Mouse (Mus musculus) myocyte (in vitro differentiated cells): ENCODE data around the gene Rtp3. TPM values are rescaled to one million over a fixed set of nuclear protein-coding genes. Genes with fewer than 3 reads are reported as not detected.

Source experiments
- H3K27me3 ChIP-seq: one replicate; pipeline ENCODE4 v1.6.1; 2011; ENCODE audit not compliant: control insufficient read depth, insufficient read depth, insufficient read length
- H3K36me3 ChIP-seq: one replicate; pipeline ENCODE4 v1.6.1; 2011; ENCODE audit not compliant: control insufficient read depth, insufficient read depth
- H3K4me2 ChIP-seq: one replicate; pipeline ENCODE4 v1.6.1; 2011; ENCODE audit warnings: low read depth, control low read depth
- H3K4me3 ChIP-seq: one replicate; pipeline ENCODE4 v1.5.1; 2011; ENCODE audit warnings: mild to moderate bottlenecking, control low read depth, moderate library complexity
- H3K79me2 ChIP-seq: one replicate; pipeline ENCODE4 v1.6.1; 2011; ENCODE audit not compliant: control insufficient read depth, insufficient read depth
- H3ac ChIP-seq: one replicate; pipeline ENCODE4 v1.6.1; 2011; ENCODE audit not compliant: control insufficient read depth, insufficient read length
- CEBPB ChIP-seq: IDR thresholded peaks from 2 replicates; pipeline ENCODE4 v1.6.1; 2011; ENCODE audit warnings: mild to moderate bottlenecking, moderate library complexity; ENCODE audit not compliant: poor library complexity, insufficient read depth, severe bottlenecking
- E2F4 ChIP-seq: IDR thresholded peaks from one replicate; pipeline ENCODE4 v1.6.1; 2011; ENCODE audit warnings: mild to moderate bottlenecking, control low read depth, moderate library complexity; ENCODE audit not compliant: insufficient read depth
- MAX ChIP-seq: IDR thresholded peaks from one replicate; pipeline ENCODE4 v1.6.1; 2011; ENCODE audit warnings: low read depth, mild to moderate bottlenecking, control low read depth
- MYOD1 ChIP-seq, 3 experiments: IDR thresholded peaks; one replicate each; pipeline ENCODE4 v1.6.1; 2011; ENCODE audit warnings: control low read depth in 2 of 3, low read depth in 2 of 3, mild to moderate bottlenecking in 2 of 3, moderate library complexity in 1 of 3; ENCODE audit not compliant: insufficient read length in 2 of 3, control insufficient read depth in 1 of 3
- MYOG ChIP-seq, 3 experiments: IDR thresholded peaks; one replicate each; pipeline ENCODE4 v1.6.1; 2011; ENCODE audit warnings: control low read depth in 2 of 3, low read depth in 2 of 3, mild to moderate bottlenecking in 2 of 3; ENCODE audit not compliant: insufficient read length in 2 of 3, control insufficient read depth in 1 of 3, insufficient read depth in 1 of 3
- POLR2A ChIP-seq: IDR thresholded peaks from one replicate; pipeline ENCODE4 v1.6.1; 2011; ENCODE audit warnings: low read depth, mild to moderate bottlenecking, control low read depth, moderate library complexity; ENCODE audit not compliant: insufficient read length
- POLR2AphosphoS2 ChIP-seq: IDR thresholded peaks from one replicate; pipeline ENCODE4 v1.6.1; 2011; ENCODE audit warnings: low read depth, control low read depth; ENCODE audit not compliant: insufficient read length
- REST ChIP-seq: IDR thresholded peaks from one replicate; pipeline ENCODE4 v1.6.1; 2011; ENCODE audit warnings: mild to moderate bottlenecking, control low read depth, moderate library complexity; ENCODE audit not compliant: insufficient read depth, insufficient read length
- SRF ChIP-seq: IDR thresholded peaks from one replicate; pipeline ENCODE4 v1.6.1; 2011; ENCODE audit warnings: low read depth; ENCODE audit not compliant: control insufficient read depth, insufficient read length
- TCF12 ChIP-seq: IDR thresholded peaks from one replicate; pipeline ENCODE4 v1.6.1; 2011; ENCODE audit warnings: mild to moderate bottlenecking, control low read depth; ENCODE audit not compliant: poor library complexity, insufficient read depth, severe bottlenecking
- TCF3 ChIP-seq: IDR thresholded peaks from one replicate; pipeline ENCODE4 v1.6.1; 2011; ENCODE audit warnings: low read depth, control low read depth; ENCODE audit not compliant: insufficient read length
- USF1 ChIP-seq: IDR thresholded peaks from one replicate; pipeline ENCODE4 v1.6.1; 2011; ENCODE audit warnings: low read depth, mild to moderate bottlenecking, control low read depth, moderate library complexity
- polyA plus RNA-seq: library from polyadenylated mRNA; unstranded; fragments of >200 nt; fragmentation: generic; extraction: Trizol; gene quantifications from one replicate; pipeline ENCODE4 v1.2.1, GENCODE M21; 2012; ENCODE audit warnings: missing spikeins

Rtp3 gene
- polyA plus RNA-seq, 1 experiment = not detected

- peaks cover 4% of the 10 kb centered on the region for H3K27me3 ChIP-seq
- H3K4me2 ChIP-seq = no peak overlapping the region
- no peaks in the 10 kb centered on the region for H3K79me2 ChIP-seq
- TF ChIP-seq POLR2A (no peak), SRF (no peak), E2F4 (no peak), TCF12 (no peak), TCF3 (no peak), MYOG (IDR thresholded peaks at IDR 0.05; ENCODE audit: control insufficient read depth in 1 of 3, insufficient read depth in 1 of 3, insufficient read length in 2 of 3, low read depth in 2 of 3) (no peak), MYOD1 (IDR thresholded peaks at IDR 0.05; ENCODE audit: control insufficient read depth in 1 of 3, insufficient read length in 2 of 3, low read depth in 2 of 3) (no peak), REST (no peak), CEBPB (no peak), MAX (no peak), USF1 (no peak), POLR2AphosphoS2 (no peak)
- no peaks in the 10 kb centered on the region for H3K36me3 ChIP-seq
- H3ac ChIP-seq = no peak overlapping the region
- H3K4me3 ChIP-seq = no peak overlapping the region
These were observed 25.3 kb upstream of the Rtp3 start for GRCm38 (mm10) chr9:111015658-111016057.

GRCm38 (mm10) chr9:111012041-111012440, 21.7 kb upstream of the Rtp3 start:
- no peak overlapping the region for H3ac ChIP-seq
- no peaks in the 10 kb centered on the region for H3K36me3 ChIP-seq
- no peak for TF ChIP-seq MYOD1 (IDR thresholded peaks at IDR 0.05; ENCODE audit: control insufficient read depth in 1 of 3, insufficient read length in 2 of 3, low read depth in 2 of 3)
- TF ChIP-seq SRF = no peak
- TF ChIP-seq TCF3 = no peak
- TF ChIP-seq REST = no peak
- no peak overlapping the region for H3K4me2 ChIP-seq
- no peaks in the 10 kb centered on the region for H3K79me2 ChIP-seq
- H3K27me3 ChIP-seq = peaks cover 4% of the 10 kb centered on the region
- H3K4me3 ChIP-seq = no peak overlapping the region

GRCm38 (mm10) chr9:111011550-111011949, 21.2 kb upstream of the Rtp3 start:
- Histone ChIP-seq H3K27me3 (peaks cover 7% of the 10 kb centered on the region), H3ac (no peak overlapping the region), H3K4me2 (no peak overlapping the region), H3K4me3 (no peak overlapping the region), H3K79me2 (no peaks in the 10 kb centered on the region), H3K36me3 (no peaks in the 10 kb centered on the region)
- TF ChIP-seq REST (no peak), MYOG (IDR thresholded peaks at IDR 0.05; ENCODE audit: control insufficient read depth in 1 of 3, insufficient read depth in 1 of 3, insufficient read length in 2 of 3, low read depth in 2 of 3) (no peak), MAX (no peak), POLR2A (no peak), TCF12 (no peak), POLR2AphosphoS2 (no peak), MYOD1 (IDR thresholded peaks at IDR 0.05; ENCODE audit: control insufficient read depth in 1 of 3, insufficient read length in 2 of 3, low read depth in 2 of 3) (no peak), SRF (no peak), E2F4 (no peak), CEBPB (no peak), TCF3 (no peak), USF1 (no peak)

GRCm38 (mm10) chr9:111009763-111010162, 19.4 kb upstream of the Rtp3 start:
- TF ChIP-seq POLR2AphosphoS2 (no peak), TCF12 (no peak), CEBPB (no peak), REST (no peak), MAX (no peak), USF1 (no peak), MYOG (IDR thresholded peaks at IDR 0.05; ENCODE audit: control insufficient read depth in 1 of 3, insufficient read depth in 1 of 3, insufficient read length in 2 of 3, low read depth in 2 of 3) (no peak), SRF (no peak), MYOD1 (IDR thresholded peaks at IDR 0.05; ENCODE audit: control insufficient read depth in 1 of 3, insufficient read length in 2 of 3, low read depth in 2 of 3) (no peak), TCF3 (no peak), E2F4 (no peak), POLR2A (no peak)

GRCm38 (mm10) chr9:111006544-111006943, 16.2 kb upstream of the Rtp3 start:
- TF ChIP-seq CEBPB (no peak), POLR2AphosphoS2 (no peak), MYOG (IDR thresholded peaks at IDR 0.05; ENCODE audit: control insufficient read depth in 1 of 3, insufficient read depth in 1 of 3, insufficient read length in 2 of 3, low read depth in 2 of 3) (no peak), REST (no peak), E2F4 (no peak), TCF12 (no peak), MAX (no peak), SRF (no peak), USF1 (no peak), POLR2A (no peak), MYOD1 (IDR thresholded peaks at IDR 0.05; ENCODE audit: control insufficient read depth in 1 of 3, insufficient read length in 2 of 3, low read depth in 2 of 3) (no peak), TCF3 (no peak)
- Histone ChIP-seq H3ac (no peak overlapping the region), H3K36me3 (no peaks in the 10 kb centered on the region), H3K79me2 (no peaks in the 10 kb centered on the region), H3K4me3 (no peak overlapping the region), H3K27me3 (peaks cover 21% of the 10 kb centered on the region), H3K4me2 (no peak overlapping the region)

More at GRCm38 (mm10) chr9:111009763-111010162, 19.4 kb upstream of the Rtp3 start:
- no peaks in the 10 kb centered on the region for H3K36me3 ChIP-seq
- no peak overlapping the region for H3K4me3 ChIP-seq
- H3ac ChIP-seq = no peak overlapping the region
- no peaks in the 10 kb centered on the region for H3K79me2 ChIP-seq
- H3K27me3 ChIP-seq = peaks cover 16% of the 10 kb centered on the region
- H3K4me2 ChIP-seq = no peak overlapping the region
